Mouse (Mus musculus): ENCODE measurements around the gene Rab3b.

- TF ChIP-seq CTCF (IDR thresholded peaks at IDR 0.05) (no peak), POLR2A (IDR thresholded peaks at IDR 0.05; ENCODE audit: insufficient read depth, low read depth, low read length) (no peak), EP300 (IDR thresholded peaks at IDR 0.05; ENCODE audit: insufficient read depth, low read depth, low read length) (no peak)
Observed at GRCm38 (mm10) chr4:108833828-108834114, 45.1 kb upstream of the Rab3b start.
